Mouse (Mus musculus): ENCODE measurements around the gene Gm49510.

DNA sequence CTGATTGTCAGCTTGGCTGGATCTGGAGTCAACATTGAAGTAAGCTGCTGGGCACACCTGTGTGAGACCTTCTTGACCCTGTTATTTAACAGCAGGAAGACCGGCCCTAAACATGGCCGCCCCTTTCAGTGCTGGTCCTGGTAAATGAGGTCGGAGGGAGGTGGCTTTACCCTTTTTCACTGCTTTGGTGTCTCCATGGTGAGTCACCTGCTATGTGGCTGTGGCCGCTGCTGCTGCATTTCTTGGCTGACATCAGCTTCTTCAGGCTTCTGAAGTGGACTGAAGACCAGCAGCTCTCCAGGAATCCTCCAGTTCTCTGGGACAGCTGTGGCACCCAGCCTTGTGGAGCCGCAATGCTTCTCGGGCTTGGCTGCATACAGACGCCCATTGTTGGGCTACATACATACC lies 30.6 kb upstream of the Gm49510 start:
- TF ChIP-seq CTCF (IDR thresholded peaks at IDR 0.05) (no peak), EP300 (IDR thresholded peaks at IDR 0.05) (no peak)
